Mouse (Mus musculus): Measurements from ENCODE around the gene Dlgap4.

DNA sequence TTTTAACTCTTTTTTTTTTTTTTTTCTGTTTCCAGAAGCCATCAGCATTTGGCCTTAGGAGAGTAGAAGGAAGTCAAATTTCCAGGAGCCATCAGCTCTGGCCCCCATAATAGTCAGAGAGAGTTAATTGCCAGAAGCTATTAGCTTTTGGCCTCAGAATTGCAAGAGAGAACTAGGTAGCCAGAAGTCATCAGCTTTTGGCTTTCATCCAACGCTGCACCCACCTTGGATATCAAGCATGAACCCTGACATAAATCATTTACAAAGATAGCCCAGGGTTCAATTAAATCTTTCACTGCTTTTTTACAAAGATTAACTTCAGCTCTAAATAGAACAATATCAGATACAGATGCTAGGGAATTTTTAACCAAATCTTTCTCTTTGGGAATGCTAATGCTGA is 185.0 kb downstream of the Dlgap4 start:
- no peak for TF ChIP-seq EP300 (IDR thresholded peaks at IDR 0.05; ENCODE audit: low read length)
- TF ChIP-seq ZMIZ1 (IDR thresholded peaks at IDR 0.05; ENCODE audit: low read depth, low read length) = no peak
- no peak for TF ChIP-seq USF1 (IDR thresholded peaks at IDR 0.05; ENCODE audit: low read depth, low read length)
- TF ChIP-seq ELF1 (IDR thresholded peaks at IDR 0.05; ENCODE audit: low read depth, low read length) = no peak
- no peak for TF ChIP-seq MAFK (IDR thresholded peaks at IDR 0.05; ENCODE audit: insufficient replicate concordance, low read length)
- no peak for TF ChIP-seq CTCF (conservative IDR thresholded peaks at IDR 0.05 in 1 of 2, IDR thresholded peaks at IDR 0.05 in 1 of 2; ENCODE audit: low read depth in 2 of 2, low read length in 2 of 2)
- no peak for TF ChIP-seq TBP (conservative IDR thresholded peaks at IDR 0.05; ENCODE audit: low read depth, low read length)
- TF ChIP-seq ZNF384 (IDR thresholded peaks at IDR 0.05; ENCODE audit: low read depth, low read length) = no peak
- no peak for TF ChIP-seq POLR2A (IDR thresholded peaks at IDR 0.05; ENCODE audit: low read depth, low read length)
